Mouse (Mus musculus) stomach, postnatal 0 days (tissue): ENCODE results near the gene Cdon. TPM values are rescaled to one million over a fixed set of nuclear protein-coding genes. Genes with fewer than 3 reads are reported as not detected.

Experiments
- ATAC-seq: fragments of 200-750 bp; cut with Nextera tagmentation; 2 replicates; pipeline ENCODE4 v1.8.0; 2017; ENCODE audit not compliant: low FRiP score, low TSS enrichment
- DNase-seq: peaks from one replicate; pipeline ENCODE4 v3.0.0-alpha.2; 2016; ENCODE audit warnings: low spot score
- H3K27ac ChIP-seq: fragments of 300-500 bp; sonication (generic); replicated peaks from 2 replicates; pipeline ENCODE4 v1.5.1; 2014; ENCODE audit warnings: mild to moderate bottlenecking, control low read depth
- H3K27me3 ChIP-seq: fragments of 300-500 bp; sonication (generic); 2 replicates; pipeline ENCODE4 v1.6.1; 2014; ENCODE audit warnings: low read length; ENCODE audit not compliant: control insufficient read depth, insufficient read depth
- H3K36me3 ChIP-seq: fragments of 300-500 bp; sonication (generic); 2 replicates; pipeline ENCODE4 v1.6.1; 2014; ENCODE audit warnings: low read length, mixed read lengths; ENCODE audit not compliant: control insufficient read depth, insufficient read depth
- H3K4me1 ChIP-seq: fragments of 300-500 bp; sonication (generic); replicated peaks from 2 replicates; pipeline ENCODE4 v1.6.1; 2014; ENCODE audit warnings: antibody characterized with exemption; ENCODE audit not compliant: control insufficient read depth, insufficient read depth
- H3K4me2 ChIP-seq: fragments of 300-500 bp; sonication (generic); replicated peaks from 2 replicates; pipeline ENCODE4 v1.6.1; 2014; ENCODE audit warnings: low read depth, mild to moderate bottlenecking, control low read depth, moderate library complexity
- H3K4me3 ChIP-seq: fragments of 300-500 bp; sonication (generic); 2 replicates; pipeline ENCODE4 v1.5.1; 2014; ENCODE audit warnings: low read depth, low read length, control low read depth
- H3K9ac ChIP-seq: fragments of 300-500 bp; sonication (generic); 2 replicates; pipeline ENCODE4 v1.6.1; 2014; ENCODE audit warnings: mild to moderate bottlenecking, low read length, control low read depth, mixed read lengths
- H3K9me3 ChIP-seq: fragments of 300-500 bp; sonication (generic); 2 replicates; pipeline ENCODE4 v1.6.1; 2016; ENCODE audit warnings: low read length; ENCODE audit not compliant: control insufficient read depth
- CTCF ChIP-seq: IDR thresholded peaks from 2 replicates; pipeline ENCODE4 v1.5.1; 2016; ENCODE audit warnings: antibody characterized with exemption, low read depth, mild to moderate bottlenecking, moderate library complexity
- EP300 ChIP-seq: optimal IDR thresholded peaks from 2 replicates; pipeline ENCODE3; 2016; ENCODE audit warnings: antibody characterized with exemption
- WGBS: fragments of 180-500 bp; shearing (Covaris S2); extraction: QIAGEN DNeasy Blood & Tissue Kit; methylation state at CpG from one replicate; pipeline ENCODE4 v1.1.7; 2014; 5-methylcytosine and 5-hydroxymethylcytosine counted together
- polyA plus RNA-seq: library from polyadenylated mRNA; unstranded; fragments of >200 nt; fragmentation: Nextera tagmentation; extraction: Ambion mirVana; gene quantifications from 2 replicates; pipeline ENCODE4 v1.2.1, GENCODE M21; 2015

Cdon gene
- polyA plus RNA-seq, 1 experiment from 2014 or later = 2.7 TPM

GRCm38 (mm10) chr9:35400398-35400797, 20.5 kb upstream of the Cdon start:
- Histone ChIP-seq H3K4me3 (no peak overlapping the region), H3K27ac (no peak overlapping the region), H3K27me3 (no peaks in the 10 kb centered on the region), H3K4me2 (no peak overlapping the region), H3K4me1 (0 out of 2 replicates have a peak, but pooled peaks cover 4% of the 10 kb centered on the region), H3K9me3 (no peaks in the 10 kb centered on the region), H3K9ac (no peak overlapping the region), H3K36me3 (no peaks in the 10 kb centered on the region)
- ATAC-seq (no peak), DNase-seq (no peak)
- no peak for TF ChIP-seq EP300
- no peak for TF ChIP-seq CTCF
- 18% methylated on average over 7 of the region's 7 CpGs for WGBS

GRCm38 (mm10) chr9:35400831-35401230, 20.1 kb upstream of the Cdon start:
- TF ChIP-seq CTCF = no peak
- TF ChIP-seq EP300 = no peak
- no peak overlapping the region for H3K9ac ChIP-seq
- H3K4me3 ChIP-seq = no peak overlapping the region
- no peaks in the 10 kb centered on the region for H3K9me3 ChIP-seq
- H3K36me3 ChIP-seq = no peaks in the 10 kb centered on the region
- no peak overlapping the region for H3K4me2 ChIP-seq
- DNase-seq (no peak), ATAC-seq (no peak)
- no peaks in the 10 kb centered on the region for H3K27me3 ChIP-seq
- H3K4me1 ChIP-seq = 0 out of 2 replicates have a peak, but pooled peaks cover 4% of the 10 kb centered on the region
- WGBS = 13% methylated on average over 9 of the region's 9 CpGs
- no peak overlapping the region for H3K27ac ChIP-seq

- Histone ChIP-seq H3K9ac (no peak overlapping the region), H3K4me3 (no peak overlapping the region), H3K27ac (no peak overlapping the region), H3K4me1 (0 out of 2 replicates have a peak, but pooled peaks cover 4% of the 10 kb centered on the region), H3K27me3 (no peaks in the 10 kb centered on the region), H3K9me3 (no peaks in the 10 kb centered on the region), H3K4me2 (no peak overlapping the region), H3K36me3 (no peaks in the 10 kb centered on the region)
- WGBS = 72% methylated on average over 4 of the region's 4 CpGs
- TF ChIP-seq CTCF (no peak), EP300 (no peak)
- ATAC-seq = no peak
- DNase-seq = no peak
Observed at GRCm38 (mm10) chr9:35402584-35402991, 18.3 kb upstream of the Cdon start.

GRCm38 (mm10) chr9:35403490-35403889, 17.4 kb upstream of the Cdon start:
- no peak for ATAC-seq
- H3K4me2 ChIP-seq = no peak overlapping the region
- TF ChIP-seq EP300 (no peak), CTCF (no peak)
- no peak overlapping the region for H3K27ac ChIP-seq
- no peak overlapping the region for H3K4me3 ChIP-seq
- H3K9me3 ChIP-seq = no peaks in the 10 kb centered on the region
- no peak overlapping the region for H3K9ac ChIP-seq
- no peaks in the 10 kb centered on the region for H3K27me3 ChIP-seq
- no peak for DNase-seq
- 0 out of 2 replicates have a peak, but pooled peaks cover 4% of the 10 kb centered on the region for H3K4me1 ChIP-seq
- no peaks in the 10 kb centered on the region for H3K36me3 ChIP-seq
- WGBS = 75% methylated on average over 4 of the region's 4 CpGs

DNA sequence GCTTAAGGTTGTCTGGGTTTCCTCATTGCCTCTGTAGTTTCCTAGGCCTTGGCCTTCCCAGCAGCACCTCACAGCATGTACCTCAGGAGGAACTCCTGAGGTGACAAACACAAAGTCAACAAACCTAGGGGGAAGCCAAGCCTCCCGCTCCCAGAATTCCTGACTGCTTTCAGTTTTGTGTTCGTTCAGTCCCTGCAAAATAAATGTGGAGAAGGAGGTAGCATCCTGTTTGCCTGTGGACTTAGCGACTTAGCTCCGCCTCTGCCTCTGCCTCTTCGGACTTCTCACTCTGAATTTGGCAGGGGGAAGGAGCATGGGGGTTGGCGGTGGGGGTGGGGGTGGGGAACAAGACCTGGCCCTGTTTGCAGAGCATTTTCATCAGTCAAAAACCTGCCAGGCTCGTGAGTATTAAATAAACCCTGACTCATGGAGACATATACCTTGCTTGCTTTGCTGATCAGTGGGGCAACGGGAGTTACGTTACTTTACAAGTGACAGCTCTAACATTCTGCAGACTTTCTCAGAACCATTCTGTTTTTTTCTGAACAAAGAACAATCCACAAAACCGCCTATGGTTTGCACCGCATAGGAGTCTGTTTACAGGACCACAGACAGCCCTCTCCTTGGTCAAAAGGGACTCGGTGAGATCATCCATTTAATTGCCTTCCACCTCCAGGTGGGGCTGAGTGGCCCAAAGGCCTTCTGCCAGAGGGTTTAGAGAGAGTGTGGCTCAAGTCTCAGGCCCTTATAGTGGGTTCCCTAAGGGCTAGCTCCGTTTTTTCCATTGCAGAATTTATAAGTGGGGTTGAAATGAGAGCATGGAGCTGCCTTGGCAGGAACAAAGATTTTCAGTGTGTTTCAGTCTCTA, 15.7 kb upstream of the Cdon start:
- TF ChIP-seq CTCF (peak; percentile 46), EP300 (no peak)
- WGBS = 7% methylated on average over 13 of the region's 13 CpGs
- peak; percentile 71 for DNase-seq
- no peaks in the 10 kb centered on the region for H3K9me3 ChIP-seq
- H3K4me2 ChIP-seq = peak overlapping the region; percentile 27
- peak; percentile 80 for ATAC-seq
- 0 out of 2 replicates have a peak, but pooled peaks cover 4% of the 10 kb centered on the region for H3K4me1 ChIP-seq
- H3K36me3 ChIP-seq = no peaks in the 10 kb centered on the region
- no peaks in the 10 kb centered on the region for H3K27me3 ChIP-seq
- H3K27ac ChIP-seq = peak overlapping the region; percentile 53
- peak overlapping the region; percentile 22 for H3K4me3 ChIP-seq
- no peak overlapping the region for H3K9ac ChIP-seq

- H3K9ac ChIP-seq = no peak overlapping the region
- H3K36me3 ChIP-seq = no peaks in the 10 kb centered on the region
- no peak overlapping the region for H3K4me3 ChIP-seq
- H3K9me3 ChIP-seq = no peaks in the 10 kb centered on the region
- no peak overlapping the region for H3K4me2 ChIP-seq
- no peak for DNase-seq
- H3K27ac ChIP-seq = no peak overlapping the region
- TF ChIP-seq EP300 (no peak), CTCF (no peak)
- WGBS = 68% methylated on average over 11 of the region's 11 CpGs
- ATAC-seq = no peak
- H3K4me1 ChIP-seq = no peaks in the 10 kb centered on the region
- no peaks in the 10 kb centered on the region for H3K27me3 ChIP-seq
Observed at GRCm38 (mm10) chr9:35411225-35411965, 9.5 kb upstream of the Cdon start.
